Mouse (Mus musculus) layer of hippocampus, postnatal 14 days (tissue): Measurements from ENCODE around the gene Tnpo1. TPM values are rescaled to one million over a fixed set of nuclear protein-coding genes. Genes with fewer than 3 reads are reported as not detected.
A peak's percentile ranks its signal among the peaks of the same experiment; 100 is the strongest.

ENCODE experiments used
- DNase-seq, 2 experiments: peaks; one replicate each; pipeline ENCODE4 v3.0.0; 2021 to 2022; ENCODE audit warnings: low spot score in 2 of 2, mixed read lengths in 1 of 2
- total RNA-seq, 2 experiments: library from RNA; stranded (reverse); gene quantifications; 2 replicates each; pipeline ENCODE4 v1.2.3; 2021

Gene Tnpo1
- total RNA-seq, 2 experiments from 2014 or later, result 62.3 to 75.3 TPM

- DNase-seq, result peak; percentile 61 to 65
Observed at GRCm38 (mm10) chr13:98925486-98926212, 535 bp downstream of the Tnpo1 start.

GRCm38 (mm10) chr13:98924897-98925485 is 1.2 kb downstream of the Tnpo1 start:
- DNase-seq, result no peak

GRCm38 (mm10) chr13:98922806-98923205 is 3.4 kb downstream of the Tnpo1 start:
- no peak for DNase-seq

DNA sequence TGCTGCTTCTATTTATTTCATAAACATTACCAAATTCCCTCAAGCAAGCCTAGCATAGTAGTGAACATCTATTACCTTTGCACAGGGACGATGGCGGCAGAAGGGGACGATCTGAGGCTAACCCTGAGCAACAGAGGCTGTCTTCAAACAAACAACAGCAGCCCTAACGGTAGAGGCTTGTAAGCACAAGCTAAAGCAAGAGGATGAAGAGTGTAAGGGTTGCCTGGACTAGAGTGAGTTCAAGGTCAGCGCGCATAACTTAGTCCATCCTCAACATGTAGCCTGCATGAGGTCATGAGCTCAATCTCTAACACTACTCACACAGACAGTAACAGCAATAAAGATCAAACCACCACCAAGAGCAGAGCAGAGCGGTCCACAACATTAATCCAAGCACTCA is 4.9 kb downstream of the Tnpo1 start:
- no peak for DNase-seq

DNA sequence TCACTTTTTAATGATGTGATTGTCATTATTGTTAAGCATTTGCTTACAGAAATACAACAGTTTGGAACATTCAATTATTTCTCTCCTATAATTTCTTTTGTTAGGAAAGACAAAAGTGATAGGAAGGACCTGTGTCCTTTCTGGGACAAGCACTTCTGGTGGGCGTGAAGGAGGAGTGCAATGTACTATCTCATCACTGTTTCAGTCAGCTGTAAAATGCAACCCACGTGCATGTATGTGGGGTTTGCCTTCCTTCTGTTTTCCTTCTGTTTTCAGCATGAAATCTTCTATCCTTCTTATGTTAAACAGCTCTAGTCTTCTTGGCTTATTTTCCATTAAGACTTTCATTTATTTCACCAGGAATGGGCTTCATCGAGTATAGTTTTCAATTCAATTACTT is 5.9 kb downstream of the Tnpo1 start:
- no peak for DNase-seq

DNA sequence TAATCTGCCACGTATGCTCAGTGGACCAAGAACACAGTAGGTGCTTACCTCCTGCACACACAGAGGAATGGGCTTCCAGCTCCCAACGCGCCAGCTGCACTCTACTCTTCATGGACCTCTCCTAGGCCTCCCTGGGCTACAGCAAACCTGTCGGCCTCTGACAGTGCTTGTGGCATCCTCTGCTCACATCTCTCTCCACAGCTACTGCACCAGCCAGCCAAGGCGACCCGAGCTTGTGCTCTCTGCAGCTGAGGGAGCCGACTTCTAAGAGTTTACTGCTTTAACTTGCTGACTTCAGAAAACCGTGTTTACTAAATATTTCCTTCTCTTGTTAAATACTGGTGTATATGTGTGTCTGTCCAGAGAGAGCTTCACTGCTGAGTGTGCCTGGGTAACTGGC is 6.5 kb downstream of the Tnpo1 start:
- DNase-seq, result no peak

DNA sequence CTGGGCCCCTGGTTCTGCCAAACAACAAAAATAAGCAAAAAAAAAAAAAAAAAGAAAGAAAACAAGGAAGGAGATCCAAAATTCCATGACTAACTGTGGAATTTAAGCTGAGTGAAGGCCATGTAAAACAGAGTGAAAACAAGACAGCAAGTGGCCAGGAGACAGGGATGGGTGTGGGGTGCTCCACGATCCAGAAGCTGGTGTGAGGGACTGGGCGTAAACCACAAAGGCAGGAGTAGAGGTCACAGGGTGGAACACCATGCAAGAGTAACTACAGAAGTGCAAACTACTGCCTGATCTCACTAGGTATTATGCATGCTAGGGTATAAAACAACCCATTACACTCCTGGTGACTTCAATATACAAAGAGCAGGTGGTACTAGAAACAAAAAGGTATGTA is 8.3 kb downstream of the Tnpo1 start:
- DNase-seq, result no peak

DNA sequence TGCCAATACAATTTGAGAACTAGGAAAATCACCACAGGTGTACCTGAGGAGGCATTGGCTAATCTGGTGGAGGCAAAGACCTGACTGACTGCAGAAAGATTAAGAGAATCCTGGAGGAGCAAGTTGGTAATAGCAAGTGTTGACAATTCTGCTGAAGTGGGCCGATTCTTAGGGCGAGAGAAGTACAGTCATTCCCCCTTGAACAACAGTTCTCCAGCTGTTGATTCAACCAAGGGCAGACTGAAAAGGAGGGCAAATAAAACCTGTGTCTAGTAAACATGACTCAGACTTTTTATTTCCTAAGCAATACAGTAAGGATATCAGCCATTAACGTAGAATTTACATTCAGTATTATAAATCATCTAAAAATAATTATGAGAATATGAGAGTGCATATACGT is 10.6 kb downstream of the Tnpo1 start:
- DNase-seq, result no peak

DNA sequence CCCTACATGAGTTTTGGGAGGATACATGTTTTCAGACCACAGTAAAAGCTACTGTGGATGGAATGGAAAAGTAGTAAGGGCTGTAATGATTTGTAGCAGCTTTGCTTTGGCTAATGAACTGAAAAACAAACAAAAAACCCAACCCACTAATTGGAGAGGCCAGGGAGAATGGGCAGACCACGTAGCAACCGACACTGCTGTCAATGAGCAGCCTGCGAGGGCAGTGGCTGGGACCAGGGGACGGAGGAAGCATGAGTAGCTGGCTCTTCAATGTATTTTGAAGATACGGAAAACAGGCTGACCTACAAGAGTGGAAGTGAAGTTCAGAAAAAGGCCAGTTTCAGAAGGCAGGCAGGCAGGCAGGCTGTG is 11.4 kb downstream of the Tnpo1 start:
- no peak for DNase-seq

DNA sequence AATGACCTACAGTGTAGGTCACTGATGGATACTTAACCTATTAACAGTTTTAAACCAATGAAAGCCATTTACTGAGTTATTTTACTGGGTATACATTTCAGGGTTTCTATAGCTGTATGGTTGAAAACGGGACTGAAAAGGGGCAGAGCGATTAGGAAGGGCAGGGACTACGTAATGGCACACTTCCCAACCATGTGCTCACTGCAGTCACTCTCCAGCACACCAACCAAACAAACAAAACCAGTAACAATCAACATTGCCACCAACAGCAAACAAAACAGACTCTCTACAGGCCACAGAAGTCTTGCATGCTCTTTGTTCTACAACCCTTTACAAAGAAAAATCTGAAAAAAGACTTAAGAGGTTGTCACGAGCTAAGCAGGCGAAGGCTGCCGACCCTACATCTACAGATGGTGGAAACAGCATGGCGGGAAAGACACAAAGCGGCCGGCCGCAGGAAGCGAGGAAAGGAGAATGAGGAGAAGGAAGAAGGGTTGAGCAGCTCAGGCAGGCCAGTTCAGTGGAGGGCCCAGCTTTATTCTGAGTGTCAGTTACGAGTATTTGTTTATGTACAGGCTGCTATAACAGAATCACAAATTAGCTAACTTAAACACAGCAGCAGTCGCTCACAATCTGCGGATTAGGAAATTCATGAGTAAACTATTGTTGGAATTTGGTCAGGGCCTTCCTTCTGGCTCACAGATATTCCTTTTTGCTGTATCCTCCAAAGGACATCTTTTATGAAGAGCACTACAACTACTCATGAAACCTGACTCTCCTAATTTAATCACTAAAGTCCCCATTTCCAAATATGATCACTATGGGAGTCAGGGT is 12.0 kb downstream of the Tnpo1 start:
- no peak for DNase-seq

- no peak for DNase-seq
Observed at GRCm38 (mm10) chr13:98913196-98913595, 13.0 kb downstream of the Tnpo1 start.

GRCm38 (mm10) chr13:98912602-98913001 is 13.6 kb downstream of the Tnpo1 start:
- no peak for DNase-seq

DNA sequence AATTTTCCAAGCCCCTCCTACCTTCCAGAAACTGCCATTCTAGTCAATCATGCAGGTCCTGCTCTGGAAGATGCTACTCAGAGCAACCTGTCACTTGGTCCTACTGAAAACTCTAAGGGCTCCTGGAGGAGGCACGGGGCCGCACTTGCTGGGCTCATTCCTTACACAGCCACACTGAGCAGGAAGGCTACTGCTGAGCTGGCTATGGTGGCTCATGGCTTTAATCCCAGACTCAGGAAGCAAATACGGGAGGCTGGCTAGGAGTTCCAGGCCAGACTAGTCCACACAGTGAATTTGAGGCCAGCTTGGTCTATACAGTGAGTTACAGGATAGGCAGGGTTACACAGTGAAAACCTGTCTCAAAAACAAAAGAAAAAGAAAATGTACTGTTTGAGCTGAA is 15.4 kb downstream of the Tnpo1 start:
- no peak for DNase-seq

GRCm38 (mm10) chr13:98904608-98905007 is 21.6 kb downstream of the Tnpo1 start:
- no peak for DNase-seq

DNA sequence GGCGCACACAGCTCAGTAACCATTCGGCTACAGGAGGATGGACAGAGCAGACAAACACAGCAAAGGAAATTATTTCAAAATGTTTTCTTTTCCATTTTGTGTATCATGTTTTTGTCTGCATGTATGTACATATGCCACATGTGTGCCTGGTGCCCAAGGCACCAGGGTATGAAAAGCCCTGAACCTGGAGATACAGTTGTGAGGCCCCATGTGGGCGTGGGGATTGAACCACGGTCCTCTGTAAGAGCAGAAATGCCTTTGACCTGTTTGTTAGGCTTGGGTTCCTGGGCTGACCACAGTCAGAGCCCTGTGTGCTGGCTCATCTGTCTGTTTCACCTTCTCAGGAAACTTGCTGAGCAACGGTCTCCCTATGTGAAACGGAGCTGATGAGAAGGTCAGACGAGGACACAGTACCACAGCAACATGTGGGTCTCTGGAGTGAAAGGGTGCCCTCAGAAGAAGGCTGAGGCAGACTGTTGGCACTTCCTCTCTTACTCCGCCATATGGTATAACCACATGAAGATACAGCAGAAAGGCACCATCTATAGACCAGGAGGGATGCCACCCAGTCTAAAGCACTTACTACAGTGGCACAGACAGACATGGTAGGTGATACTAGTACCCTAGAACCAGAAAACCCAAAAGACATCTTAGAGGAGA is 23.7 kb downstream of the Tnpo1 start:
- no peak for DNase-seq

GRCm38 (mm10) chr13:98899550-98899949 is 26.6 kb downstream of the Tnpo1 start:
- DNase-seq, result no peak

GRCm38 (mm10) chr13:98897577-98897976 is 28.6 kb downstream of the Tnpo1 start:
- no peak for DNase-seq

GRCm38 (mm10) chr13:98896434-98897126 is 29.6 kb downstream of the Tnpo1 start:
- DNase-seq, result no peak

- DNase-seq, result no peak
Observed at GRCm38 (mm10) chr13:98896013-98896412, 30.2 kb downstream of the Tnpo1 start.

DNA sequence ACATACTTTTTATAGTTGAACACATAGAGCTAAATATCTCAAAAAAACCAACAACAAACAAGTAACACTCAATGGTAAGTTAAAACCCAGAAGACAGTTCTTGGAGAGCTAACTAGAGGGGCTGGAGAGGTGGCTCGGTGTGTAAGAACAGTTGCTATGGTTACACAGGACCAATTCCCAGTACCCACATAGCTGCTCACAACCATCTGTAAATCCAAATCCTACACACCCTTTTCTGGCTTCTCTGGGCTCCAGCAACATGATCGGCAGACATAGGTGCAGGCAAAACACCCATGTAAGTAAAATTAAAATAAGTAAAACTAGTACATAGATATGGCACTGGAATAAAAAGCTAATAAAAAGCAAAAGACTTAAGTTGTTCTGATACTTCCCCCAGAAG is 31.3 kb downstream of the Tnpo1 start:
- peak in 1 of 2 experiments; percentile 32 for DNase-seq

DNA sequence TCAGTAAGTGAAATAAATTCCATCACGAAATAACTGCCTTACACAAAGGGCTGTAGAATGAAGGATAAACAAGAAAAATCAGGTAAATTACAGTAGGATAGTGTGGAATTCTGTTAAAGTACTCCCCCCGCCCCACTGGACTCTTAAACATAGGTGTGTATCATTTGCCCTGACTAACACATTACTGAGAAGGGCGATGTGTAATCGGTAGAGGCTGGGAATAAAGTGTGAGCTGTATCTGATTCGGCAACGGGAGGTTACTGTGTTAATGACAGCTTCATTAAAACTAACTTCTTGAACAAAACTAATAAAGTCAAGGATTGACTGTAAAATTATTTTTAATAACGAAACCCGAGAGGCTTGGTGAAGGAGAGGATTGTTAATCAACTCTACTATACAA is 34.7 kb downstream of the Tnpo1 start:
- no peak for DNase-seq
